Mouse (Mus musculus) forebrain, embryonic 10.5 days (tissue): ENCODE results near the gene Mrpl47. TPM values are rescaled to one million over a fixed set of nuclear protein-coding genes. Genes with fewer than 3 reads are reported as not detected.
A peak's percentile ranks its signal among the peaks of the same experiment; 100 is the strongest.
"Not testable (repeated sequence)": the region's sequence is repeated elsewhere in the genome, so short reads cannot be mapped to it uniquely, and the experiment has no call there.

Source experiments
- DNase-seq: peaks from one replicate; pipeline ENCODE4 v3.0.0-alpha.2; 2017; ENCODE audit warnings: low spot score; ENCODE audit errors: extremely low spot score
- H3K27ac ChIP-seq: fragments of 300-500 bp; sonication (generic); 2 replicates; pipeline ENCODE4 v1.5.1; 2016; ENCODE audit warnings: mild to moderate bottlenecking
- H3K27me3 ChIP-seq: fragments of 300-500 bp; sonication (generic); 2 replicates; pipeline ENCODE4 v1.6.1; 2016; ENCODE audit warnings: mild to moderate bottlenecking; ENCODE audit not compliant: poor library complexity, severe bottlenecking
- H3K36me3 ChIP-seq: fragments of 300-500 bp; sonication (generic); replicated peaks from 2 replicates; pipeline ENCODE4 v1.6.1; 2016; ENCODE audit warnings: mild to moderate bottlenecking, moderate library complexity
- H3K4me1 ChIP-seq: fragments of 300-500 bp; sonication (generic); 2 replicates; pipeline ENCODE4 v1.6.1; 2016
- H3K4me3 ChIP-seq: fragments of 300-500 bp; sonication (generic); 2 replicates; pipeline ENCODE4 v1.5.1; 2016; ENCODE audit warnings: mild to moderate bottlenecking, moderate library complexity
- H3K9me3 ChIP-seq: fragments of 300-500 bp; sonication (generic); 2 replicates; pipeline ENCODE4 v1.6.1; 2016; ENCODE audit warnings: mild to moderate bottlenecking, moderate library complexity
- WGBS: fragments of 180-500 bp; shearing (Covaris S2); methylation state at CpG from one replicate; pipeline ENCODE4 v1.1.7; 2016; 5-methylcytosine and 5-hydroxymethylcytosine counted together
- polyA plus RNA-seq: library from polyadenylated mRNA; unstranded; fragments of >200 nt; fragmentation: Nextera tagmentation; extraction: Ambion mirVana; gene quantifications from 2 replicates; pipeline ENCODE4 v1.2.1, GENCODE M21; 2016

The Mrpl47 gene
- polyA plus RNA-seq, 1 experiment from 2014 or later = 39.7 TPM

- not testable (repeated sequence) for H3K4me1 ChIP-seq, H3K9me3 ChIP-seq, DNase-seq, H3K27me3 ChIP-seq, H3K36me3 ChIP-seq, H3K4me3 ChIP-seq, H3K27ac ChIP-seq
- 91% methylated on average over 6 of the region's 6 CpGs for WGBS
These were observed 33.4 kb downstream of the Mrpl47 start for GRCm38 (mm10) chr3:32704021-32704420.

- Histone ChIP-seq H3K4me1 (peaks cover 7% of the 10 kb centered on the region; the same call in 1 of the 2 replicates), H3K4me3 (no peak overlapping the region), H3K36me3 (no peaks in the 10 kb centered on the region), H3K27me3 (no peaks in the 10 kb centered on the region), H3K9me3 (no peaks in the 10 kb centered on the region), H3K27ac (no peak overlapping the region)
- peak; percentile 84 for DNase-seq
- 41% methylated on average over 7 of the region's 7 CpGs for WGBS
These were observed 39.1 kb downstream of the Mrpl47 start for GRCm38 (mm10) chr3:32698228-32698863.

GRCm38 (mm10) chr3:32695583-32695980 is 41.8 kb downstream of the Mrpl47 start:
- Histone ChIP-seq H3K36me3 (no peaks in the 10 kb centered on the region), H3K4me3 (no peak overlapping the region), H3K9me3 (no peaks in the 10 kb centered on the region), H3K27ac (no peak overlapping the region), H3K4me1 (peaks cover 7% of the 10 kb centered on the region; the same call in 1 of the 2 replicates), H3K27me3 (no peaks in the 10 kb centered on the region)
- WGBS = 88% methylated on average over 4 of the region's 4 CpGs
- DNase-seq = no peak

DNA sequence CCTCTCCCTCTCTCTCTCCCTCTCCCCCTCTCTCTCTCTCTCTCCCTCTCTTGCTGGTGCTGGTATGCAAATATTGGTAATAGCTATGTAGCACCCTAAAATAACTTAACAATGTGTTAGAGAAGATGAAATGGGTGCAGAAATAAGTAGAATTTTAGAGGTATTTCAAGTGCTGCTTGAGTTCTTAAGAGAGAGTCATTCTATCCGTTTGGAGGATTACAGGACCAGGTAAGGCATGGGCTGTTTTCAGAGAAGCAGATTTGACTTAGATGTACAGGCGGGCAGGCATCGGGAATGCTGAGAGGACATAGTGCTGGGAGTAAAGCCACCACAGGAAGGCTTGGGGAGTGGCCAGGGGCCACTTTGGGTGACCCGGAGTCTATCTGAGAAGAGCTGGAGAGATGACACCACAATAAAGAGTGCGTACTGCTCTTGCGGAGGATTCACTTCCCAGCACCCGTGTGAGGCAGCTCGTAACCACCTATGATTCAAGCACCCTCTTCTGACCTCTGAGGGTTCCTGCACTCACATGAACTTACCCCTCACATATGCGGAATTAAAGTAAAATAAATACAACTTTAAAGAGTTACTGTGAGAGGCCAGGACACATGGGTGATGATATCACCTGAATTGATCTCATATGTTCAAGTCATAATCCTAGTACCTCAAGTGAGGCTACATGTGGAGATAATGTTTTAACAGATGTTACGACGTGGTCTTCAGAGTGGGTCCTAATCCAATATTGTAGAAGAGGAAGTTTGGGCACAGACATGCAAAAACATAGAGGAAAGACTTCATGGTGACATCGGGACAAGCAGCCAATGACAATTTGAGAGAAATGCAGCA is 42.4 kb downstream of the Mrpl47 start:
- WGBS = 81% methylated on average over 12 of the region's 12 CpGs
- Histone ChIP-seq H3K4me1 (peaks cover 7% of the 10 kb centered on the region; the same call in 1 of the 2 replicates), H3K27ac (no peak overlapping the region), H3K9me3 (no peaks in the 10 kb centered on the region), H3K36me3 (no peaks in the 10 kb centered on the region), H3K4me3 (no peak overlapping the region), H3K27me3 (no peaks in the 10 kb centered on the region)
- DNase-seq = no peak

DNA sequence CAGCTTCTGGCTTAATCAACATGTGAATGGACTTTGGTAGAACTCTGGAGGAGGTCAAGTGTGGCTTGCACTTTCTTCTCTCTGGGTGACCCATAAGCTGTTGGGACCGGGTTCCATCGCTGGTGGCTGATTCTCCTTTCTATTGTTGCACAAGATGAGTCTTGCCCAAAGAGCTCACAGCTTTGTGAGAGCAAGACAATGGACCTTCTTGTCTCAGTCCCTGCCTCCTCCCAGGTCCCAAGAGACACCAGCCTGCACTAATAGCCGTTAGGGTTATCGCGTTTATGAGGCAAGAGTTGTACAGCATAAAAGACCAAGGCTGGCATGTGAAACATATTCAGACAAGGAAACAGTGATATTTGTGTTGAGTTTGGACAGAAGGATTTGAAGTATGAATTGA is 43.2 kb downstream of the Mrpl47 start:
- no peak overlapping the region for H3K27ac ChIP-seq
- H3K4me1 ChIP-seq = peaks cover 7% of the 10 kb centered on the region; the same call in 1 of the 2 replicates
- H3K36me3 ChIP-seq = no peaks in the 10 kb centered on the region
- H3K27me3 ChIP-seq = no peaks in the 10 kb centered on the region
- 53% methylated on average over 5 of the region's 5 CpGs for WGBS
- no peak for DNase-seq
- no peaks in the 10 kb centered on the region for H3K9me3 ChIP-seq
- no peak overlapping the region for H3K4me3 ChIP-seq

DNA sequence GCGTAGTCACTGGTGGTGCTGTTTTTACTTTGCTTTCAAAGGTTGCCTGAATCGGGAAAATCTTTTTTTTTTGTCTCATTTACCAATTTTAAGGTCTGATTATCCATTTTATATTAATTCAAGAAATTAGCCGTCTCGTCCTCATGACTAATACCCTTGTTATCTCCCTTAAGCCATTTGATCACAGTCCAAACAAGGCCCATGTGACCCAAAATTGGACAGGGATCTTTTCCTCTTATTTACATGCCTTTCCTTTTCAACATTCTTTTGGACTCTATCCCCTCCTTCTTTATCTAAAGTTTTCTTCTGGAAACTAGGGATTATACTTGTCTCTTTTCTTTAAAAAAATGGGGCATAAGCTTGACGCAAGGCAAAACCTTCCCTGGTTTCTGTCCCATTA is 45.6 kb downstream of the Mrpl47 start:
- H3K27ac ChIP-seq = no peak overlapping the region
- no peaks in the 10 kb centered on the region for H3K9me3 ChIP-seq
- H3K27me3 ChIP-seq = no peaks in the 10 kb centered on the region
- H3K4me1 ChIP-seq = peaks cover 7% of the 10 kb centered on the region; the same call in 1 of the 2 replicates
- WGBS = 82% methylated on average over 5 of the region's 5 CpGs
- no peak for DNase-seq
- no peak overlapping the region for H3K4me3 ChIP-seq
- no peaks in the 10 kb centered on the region for H3K36me3 ChIP-seq

GRCm38 (mm10) chr3:32690901-32691300 is 46.5 kb downstream of the Mrpl47 start:
- 67% methylated on average over 1 of the region's 1 CpGs for WGBS
- peaks cover 7% of the 10 kb centered on the region; the same call in 1 of the 2 replicates for H3K4me1 ChIP-seq
- H3K9me3 ChIP-seq = no peaks in the 10 kb centered on the region
- H3K36me3 ChIP-seq = no peaks in the 10 kb centered on the region
- no peaks in the 10 kb centered on the region for H3K27me3 ChIP-seq
- DNase-seq = no peak
- no peak overlapping the region for H3K4me3 ChIP-seq
- no peak overlapping the region for H3K27ac ChIP-seq

GRCm38 (mm10) chr3:32690008-32690407 is 47.4 kb downstream of the Mrpl47 start:
- H3K4me1 ChIP-seq = peaks cover 7% of the 10 kb centered on the region; the same call in 1 of the 2 replicates
- H3K4me3 ChIP-seq = no peak overlapping the region
- H3K9me3 ChIP-seq = no peaks in the 10 kb centered on the region
- no peaks in the 10 kb centered on the region for H3K36me3 ChIP-seq
- no peaks in the 10 kb centered on the region for H3K27me3 ChIP-seq
- no peak for DNase-seq
- 87% methylated on average over 3 of the region's 3 CpGs for WGBS
- no peak overlapping the region for H3K27ac ChIP-seq

DNA sequence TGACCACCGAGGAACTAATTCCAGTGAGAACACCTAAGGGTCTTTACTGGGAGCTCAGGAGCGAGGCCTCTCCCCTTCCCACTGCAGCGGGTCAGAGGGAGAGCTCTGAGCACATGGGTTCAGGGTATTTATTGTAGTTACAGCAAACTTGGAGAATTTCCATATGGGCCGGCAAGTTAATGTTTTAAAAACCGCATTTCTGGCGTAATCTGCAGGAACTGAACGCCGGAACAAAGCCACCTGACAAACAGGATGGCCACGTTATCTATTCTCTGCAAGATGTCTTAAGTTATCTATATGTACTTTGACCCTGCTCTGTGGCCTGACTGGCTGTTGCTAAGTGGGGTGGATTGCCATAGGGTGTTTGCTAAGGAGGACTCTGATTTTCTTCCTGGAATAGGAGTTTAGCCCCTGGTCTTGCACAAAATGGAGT is 47.8 kb downstream of the Mrpl47 start:
- Histone ChIP-seq H3K9me3 (no peaks in the 10 kb centered on the region), H3K4me1 (peaks cover 7% of the 10 kb centered on the region; the same call in 1 of the 2 replicates), H3K27me3 (no peaks in the 10 kb centered on the region), H3K4me3 (no peak overlapping the region), H3K27ac (no peak overlapping the region), H3K36me3 (no peaks in the 10 kb centered on the region)
- no peak for DNase-seq
- 91% methylated on average over 9 of the region's 9 CpGs for WGBS

DNA sequence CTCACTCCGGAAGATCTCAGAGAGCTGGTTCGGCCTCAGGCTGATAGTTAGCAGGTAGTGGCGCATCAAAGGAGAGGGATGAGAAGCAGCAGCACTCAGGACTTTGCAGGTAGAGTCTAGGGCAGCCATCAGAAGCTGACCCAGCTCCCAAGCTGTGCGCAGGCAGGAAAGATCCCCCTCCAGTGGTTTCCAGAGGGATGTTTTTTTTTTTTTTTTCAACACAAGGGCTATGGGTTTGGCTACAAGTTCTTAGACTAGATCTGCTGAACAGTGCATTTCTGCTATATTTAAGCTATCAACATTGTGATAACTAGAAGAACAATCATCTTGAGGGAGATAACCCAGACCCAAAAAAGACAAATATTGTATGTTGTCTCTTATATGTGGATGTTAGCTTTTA is 50.2 kb downstream of the Mrpl47 start:
- DNase-seq = no peak
- no peak overlapping the region for H3K27ac ChIP-seq
- H3K9me3 ChIP-seq = no peaks in the 10 kb centered on the region
- WGBS = 75% methylated on average over 4 of the region's 4 CpGs
- H3K36me3 ChIP-seq = no peaks in the 10 kb centered on the region
- H3K4me1 ChIP-seq = no peaks in the 10 kb centered on the region
- H3K27me3 ChIP-seq = no peaks in the 10 kb centered on the region
- H3K4me3 ChIP-seq = no peak overlapping the region

GRCm38 (mm10) chr3:32686537-32686936 is 50.9 kb downstream of the Mrpl47 start:
- no peak for DNase-seq
- WGBS = 85% methylated on average over 1 of the region's 1 CpGs
- Histone ChIP-seq H3K36me3 (no peaks in the 10 kb centered on the region), H3K9me3 (no peaks in the 10 kb centered on the region), H3K27me3 (no peaks in the 10 kb centered on the region), H3K27ac (no peak overlapping the region), H3K4me1 (no peaks in the 10 kb centered on the region), H3K4me3 (no peak overlapping the region)

DNA sequence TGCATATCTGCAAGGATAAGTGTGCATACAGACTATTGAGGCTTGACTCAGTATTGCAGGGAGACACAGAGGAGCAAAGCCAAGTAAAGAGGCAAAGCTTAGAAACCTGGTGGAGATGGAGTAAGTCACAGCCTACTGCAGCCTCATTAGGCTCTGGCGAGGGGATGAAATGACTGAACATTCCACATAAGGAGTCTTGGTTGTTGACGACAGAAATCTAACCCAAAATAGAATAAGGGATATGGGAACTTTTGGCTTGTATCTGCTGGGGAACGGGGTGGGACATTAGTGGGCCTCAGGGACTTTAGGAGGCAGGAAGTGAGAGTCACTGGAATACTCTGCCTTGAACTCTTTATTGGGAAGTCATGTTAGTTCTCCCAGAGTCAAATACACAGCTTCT is 52.8 kb downstream of the Mrpl47 start:
- DNase-seq = no peak
- 89% methylated on average over 3 of the region's 3 CpGs for WGBS

GRCm38 (mm10) chr3:32682910-32683531 is 54.4 kb downstream of the Mrpl47 start:
- Histone ChIP-seq H3K36me3 (no peaks in the 10 kb centered on the region), H3K9me3 (no peaks in the 10 kb centered on the region), H3K4me1 (no peaks in the 10 kb centered on the region), H3K4me3 (no peak overlapping the region), H3K27me3 (no peaks in the 10 kb centered on the region), H3K27ac (no peak overlapping the region)
- DNase-seq = no peak
- WGBS = 86% methylated on average over 11 of the region's 12 CpGs

More for the DNA sequence above, 52.8 kb downstream of the Mrpl47 start:
- H3K36me3 ChIP-seq = no peaks in the 10 kb centered on the region
- H3K27me3 ChIP-seq = no peaks in the 10 kb centered on the region
- no peak overlapping the region for H3K27ac ChIP-seq
- no peaks in the 10 kb centered on the region for H3K9me3 ChIP-seq
- H3K4me3 ChIP-seq = no peak overlapping the region
- no peaks in the 10 kb centered on the region for H3K4me1 ChIP-seq
